Mouse (Mus musculus) brain, embryonic 14.5 days (tissue): ENCODE measurements at regions not wholly inside any gene's neighbourhood (a gene's known extent, or its start where the extent isn't known, plus 50 kb on each side); places are given as distances from the start of the nearest gene placed in this dataset.

ENCODE experiments used
- CTCF ChIP-seq: fragments of 200-500 bp; IDR thresholded peaks from 2 replicates; pipeline ENCODE4 v1.5.1; 2012; ENCODE audit warnings: inconsistent platforms, mild to moderate bottlenecking, moderate library complexity, borderline replicate concordance; ENCODE audit not compliant: insufficient read depth, insufficient read length; ENCODE audit errors: extremely low read depth
- POLR2A ChIP-seq: fragments of 200-500 bp; IDR thresholded peaks from 2 replicates; pipeline ENCODE4 v1.6.1; 2012; ENCODE audit warnings: mild to moderate bottlenecking, inconsistent platforms, borderline replicate concordance; ENCODE audit not compliant: poor library complexity, insufficient read depth, insufficient read length, severe bottlenecking; ENCODE audit errors: extremely low read depth

DNA sequence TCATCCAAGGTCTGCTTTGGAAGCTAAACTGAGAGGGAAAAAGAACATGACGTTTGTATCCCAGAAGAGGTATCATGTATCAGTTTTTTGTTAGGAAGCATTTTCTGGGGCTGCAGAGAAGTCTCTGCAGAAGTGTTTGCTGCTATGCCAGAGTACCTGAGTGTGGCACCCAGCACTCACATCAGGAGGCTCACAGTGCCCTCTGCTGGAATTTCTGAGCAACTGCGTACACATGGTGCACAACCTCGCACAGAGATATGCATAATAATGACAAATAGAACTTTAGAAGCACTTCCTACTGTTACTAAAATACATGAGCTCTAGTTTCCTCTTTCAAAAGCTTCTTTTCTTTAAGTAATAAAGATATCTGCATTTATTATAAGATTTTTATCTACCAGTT is 343.7 kb upstream of the Id4 start:
- peak; percentile 36; the same call in 1 of the 2 replicates for TF ChIP-seq CTCF
- TF ChIP-seq POLR2A = no peak
